Mouse (Mus musculus): ENCODE measurements around the gene Cd300e. TPM values are rescaled to one million over a fixed set of nuclear protein-coding genes. Genes with fewer than 3 reads are reported as not detected.

Gene Cd300e
- polyA plus RNA-seq, 1 experiment from 2014 or later = not detected

Other genes with a start within 250 kb of the Cd300e start
- gene Gprc5c, start 211.0 kb downstream of the Cd300e start, polyA plus RNA-seq (2014; fragmentation: Nextera tagmentation; extraction: Ambion mirVana) = 2.1 and 7.0 TPM in 2 replicates
- gene Cd300a, start 172.1 kb downstream of the Cd300e start, polyA plus RNA-seq (2014; fragmentation: Nextera tagmentation; extraction: Ambion mirVana) = 0.72 and 1.7 TPM in 2 replicates
- 0.21 TPM in 1 of 2 replicates, not detected in the other for gene Cd300lb, start 127.8 kb downstream of the Cd300e start, polyA plus RNA-seq (2014; fragmentation: Nextera tagmentation; extraction: Ambion mirVana)
- gene Cd300c, start 93.0 kb downstream of the Cd300e start, polyA plus RNA-seq (2014; fragmentation: Nextera tagmentation; extraction: Ambion mirVana) = not detected in 2 replicates
- gene Cd300ld, start 72.3 kb downstream of the Cd300e start, polyA plus RNA-seq (2014; fragmentation: Nextera tagmentation; extraction: Ambion mirVana) = 0.08 TPM in 1 of 2 replicates, not detected in the other
- 0.84 and 1.2 TPM in 2 replicates for gene Cd300c2, start 60.3 kb downstream of the Cd300e start, polyA plus RNA-seq (2014; fragmentation: Nextera tagmentation; extraction: Ambion mirVana)
- not detected in 2 replicates for gene Cd300ld2, start 46.0 kb downstream of the Cd300e start, polyA plus RNA-seq (2014; fragmentation: Nextera tagmentation; extraction: Ambion mirVana)
- gene Cd300ld4, start 35.2 kb downstream of the Cd300e start, polyA plus RNA-seq (2014; fragmentation: Nextera tagmentation; extraction: Ambion mirVana) = not detected in 2 replicates
- gene Cd300ld5, start 24.4 kb downstream of the Cd300e start, polyA plus RNA-seq (2014; fragmentation: Nextera tagmentation; extraction: Ambion mirVana) = not detected in 2 replicates
- gene Cd300ld3, start 13.8 kb downstream of the Cd300e start, polyA plus RNA-seq (2014; fragmentation: Nextera tagmentation; extraction: Ambion mirVana) = not detected in 2 replicates
- 0.26 and 0.83 TPM in 2 replicates for gene Rab37, start 29.3 kb upstream of the Cd300e start, polyA plus RNA-seq (2014; fragmentation: Nextera tagmentation; extraction: Ambion mirVana)
- not detected in 2 replicates for gene Cd300lf, start 71.8 kb upstream of the Cd300e start, polyA plus RNA-seq (2014; fragmentation: Nextera tagmentation; extraction: Ambion mirVana)
- 44.3 and 46.6 TPM in 2 replicates for gene Slc9a3r1, start 101.2 kb upstream of the Cd300e start, polyA plus RNA-seq (2014; fragmentation: Nextera tagmentation; extraction: Ambion mirVana)
- gene Tmem104, start 125.3 kb upstream of the Cd300e start, polyA plus RNA-seq (2014; fragmentation: Nextera tagmentation; extraction: Ambion mirVana) = 10.9 and 14.9 TPM in 2 replicates
- 17.4 and 21.2 TPM in 2 replicates for gene Nat9, start 125.7 kb upstream of the Cd300e start, polyA plus RNA-seq (2014; fragmentation: Nextera tagmentation; extraction: Ambion mirVana)
- 0.12 and 0.49 TPM in 2 replicates for gene Grin2c, start 205.1 kb upstream of the Cd300e start, polyA plus RNA-seq (2014; fragmentation: Nextera tagmentation; extraction: Ambion mirVana)
- 15.0 and 15.9 TPM in 2 replicates for gene Fdxr, start 214.9 kb upstream of the Cd300e start, polyA plus RNA-seq (2014; fragmentation: Nextera tagmentation; extraction: Ambion mirVana)
- gene Fads6, start 235.5 kb upstream of the Cd300e start, polyA plus RNA-seq (2014; fragmentation: Nextera tagmentation; extraction: Ambion mirVana) = 0.72 and 1.4 TPM in 2 replicates
- not detected in 2 replicates for gene Otop2, start 245.0 kb upstream of the Cd300e start, polyA plus RNA-seq (2014; fragmentation: Nextera tagmentation; extraction: Ambion mirVana)

Measured in midbrain, embryonic 14.5 days (tissue).